Mouse (Mus musculus) induced T-regulatory cell, adult 2 months (primary cell): Measurements from ENCODE around the gene Mgat5.

Experiments
- DNase-seq: peaks from one replicate; pipeline ENCODE4 v3.0.0-alpha.2; 2012; ENCODE audit warnings: low read depth

Mgat5 gene

DNA sequence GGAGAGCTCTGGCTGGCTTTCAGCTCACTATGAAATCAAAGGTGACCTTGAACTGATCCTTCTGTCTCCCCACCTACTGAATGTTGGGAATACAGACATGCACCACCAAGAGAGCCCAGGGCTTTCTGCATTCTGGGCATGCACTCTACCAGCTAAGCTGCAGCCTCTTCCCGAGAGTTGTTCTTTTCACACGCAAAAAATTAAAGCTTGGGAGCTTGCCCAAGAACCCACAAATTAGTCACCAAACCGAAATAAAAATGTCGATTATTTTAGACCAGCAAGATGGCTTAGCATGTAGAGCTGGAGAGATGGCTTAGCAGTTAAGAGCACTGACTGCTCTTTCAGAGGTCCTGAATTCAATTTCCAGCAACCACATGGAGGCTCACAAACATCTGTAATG is 230.0 kb downstream of the Mgat5 start:
- no peak for DNase-seq

DNA sequence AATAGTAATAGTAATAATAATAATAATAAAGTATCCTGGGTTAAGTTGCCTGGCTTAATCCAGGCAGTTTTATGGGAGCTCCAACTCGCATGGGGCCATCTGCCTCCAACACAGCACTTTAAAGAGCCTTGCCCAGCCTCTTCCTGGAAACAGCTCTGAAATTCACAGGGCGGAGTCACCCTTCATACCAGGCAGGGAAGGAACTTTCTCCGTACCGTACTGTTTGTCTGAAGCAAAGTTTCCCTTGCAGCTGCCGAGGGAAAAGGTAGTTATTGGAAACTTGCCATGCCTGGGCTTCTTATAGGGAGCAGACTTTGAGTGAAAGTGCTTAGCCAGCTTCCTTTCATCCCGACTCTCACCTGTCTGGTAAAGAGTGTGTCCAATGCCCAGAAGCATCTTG is 232.3 kb downstream of the Mgat5 start:
- DNase-seq, result no peak

DNA sequence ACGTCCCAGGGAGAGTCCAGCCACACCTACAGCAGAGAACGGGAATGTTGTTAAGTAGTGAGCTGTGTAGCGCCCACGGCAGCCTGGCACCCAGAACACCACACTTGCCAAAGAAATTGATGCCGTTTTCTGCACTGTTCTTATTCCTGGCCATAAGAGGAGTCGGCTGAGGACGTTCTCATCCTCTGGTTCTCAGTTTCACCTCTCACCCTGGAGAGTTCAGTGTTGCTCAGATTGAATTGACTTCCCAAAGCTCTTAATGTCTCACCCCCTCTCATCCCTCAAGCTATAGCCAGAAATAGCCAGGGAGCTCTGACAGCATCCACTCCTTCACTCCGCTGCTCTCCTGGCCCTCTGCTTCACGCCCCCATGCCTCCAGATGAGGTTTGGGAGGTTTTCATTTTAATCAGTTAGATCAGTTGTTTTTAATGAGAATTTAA is 234.7 kb downstream of the Mgat5 start:
- no peak for DNase-seq

DNA sequence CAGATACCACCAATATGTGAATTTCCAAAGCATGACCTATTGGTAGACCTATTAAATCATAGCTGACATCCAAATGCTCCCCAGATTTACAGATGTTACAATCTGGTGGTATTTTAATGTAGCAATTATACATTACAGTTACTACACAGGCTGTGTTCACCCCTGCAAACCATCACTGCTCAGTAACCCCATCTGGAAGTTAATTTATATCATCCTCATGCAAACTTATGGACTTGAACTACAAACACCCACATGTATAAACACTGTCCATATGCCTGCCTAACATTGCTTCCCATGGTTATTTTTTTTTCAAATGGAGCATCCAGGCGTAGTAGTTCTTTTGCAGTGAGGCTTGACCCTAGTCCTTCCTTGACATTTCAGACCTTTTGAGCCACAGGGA is 236.2 kb downstream of the Mgat5 start:
- DNase-seq, result no peak

DNA sequence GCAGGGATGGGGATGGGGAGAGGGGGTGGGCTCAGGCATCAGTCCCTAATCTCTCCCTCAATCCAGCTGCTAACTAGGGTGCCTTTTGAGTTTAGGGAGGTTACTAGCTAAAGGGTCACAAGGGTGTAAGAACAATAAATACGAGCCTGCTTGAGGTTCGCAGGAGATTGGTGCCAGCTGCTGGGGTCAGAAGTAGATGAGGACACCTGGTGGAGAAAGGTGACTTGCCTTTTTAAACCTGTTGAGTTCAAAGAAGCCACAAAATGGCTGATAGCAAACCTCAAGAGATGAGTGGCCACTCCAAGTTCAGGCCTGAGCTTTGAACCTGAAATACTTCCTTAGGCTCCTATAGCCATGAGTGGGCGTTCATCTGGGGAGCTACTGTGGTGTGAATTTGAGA is 236.9 kb downstream of the Mgat5 start:
- DNase-seq, result peak; percentile 24

DNA sequence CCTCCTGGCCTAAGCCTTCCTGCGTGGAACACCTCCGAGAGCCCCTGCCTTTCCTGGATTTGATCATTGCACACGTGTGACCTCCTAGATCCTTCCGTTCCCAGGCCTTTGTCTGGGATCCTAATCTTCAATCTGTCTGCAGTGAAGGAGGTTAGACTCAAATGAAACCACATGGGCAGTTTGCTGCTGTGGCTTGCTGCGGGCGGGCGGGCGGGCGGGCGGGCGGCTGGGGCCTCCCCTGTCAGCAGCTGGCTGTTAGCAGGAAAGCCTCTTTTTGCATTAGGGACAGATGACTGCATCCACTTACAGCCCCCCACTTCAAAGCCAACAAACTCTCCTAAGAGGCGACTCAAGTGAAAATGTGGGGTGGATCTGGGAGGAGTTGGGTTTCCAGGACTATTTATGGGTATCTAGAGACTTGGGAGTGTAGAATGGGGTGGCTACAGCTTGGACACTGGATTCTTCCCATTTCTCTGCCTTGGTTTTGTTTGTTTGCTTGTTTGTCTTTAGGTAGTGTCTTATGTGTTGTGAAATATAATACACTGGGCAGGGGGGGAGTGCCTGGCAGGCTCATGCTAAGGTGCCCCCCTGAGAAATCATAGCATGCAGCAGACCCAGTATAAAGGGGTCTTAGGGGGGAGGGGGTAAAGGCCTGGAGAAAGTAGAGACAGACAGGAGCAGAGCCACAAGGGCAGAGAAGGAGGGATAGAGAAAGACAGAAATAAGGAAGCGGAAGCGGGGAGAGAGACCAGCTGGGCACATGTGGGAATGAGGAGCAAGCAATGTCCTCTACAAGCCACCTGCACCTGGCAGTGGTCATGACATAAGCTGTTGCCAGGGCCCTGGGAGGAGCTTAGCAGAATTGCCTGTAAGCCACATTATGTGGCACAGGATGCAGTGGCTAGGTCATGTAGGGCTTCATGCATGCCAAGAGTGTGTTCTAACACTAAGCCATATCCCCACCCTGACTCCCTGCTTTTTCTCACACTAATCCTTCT is 238.4 kb downstream of the Mgat5 start:
- DNase-seq, result no peak

DNA sequence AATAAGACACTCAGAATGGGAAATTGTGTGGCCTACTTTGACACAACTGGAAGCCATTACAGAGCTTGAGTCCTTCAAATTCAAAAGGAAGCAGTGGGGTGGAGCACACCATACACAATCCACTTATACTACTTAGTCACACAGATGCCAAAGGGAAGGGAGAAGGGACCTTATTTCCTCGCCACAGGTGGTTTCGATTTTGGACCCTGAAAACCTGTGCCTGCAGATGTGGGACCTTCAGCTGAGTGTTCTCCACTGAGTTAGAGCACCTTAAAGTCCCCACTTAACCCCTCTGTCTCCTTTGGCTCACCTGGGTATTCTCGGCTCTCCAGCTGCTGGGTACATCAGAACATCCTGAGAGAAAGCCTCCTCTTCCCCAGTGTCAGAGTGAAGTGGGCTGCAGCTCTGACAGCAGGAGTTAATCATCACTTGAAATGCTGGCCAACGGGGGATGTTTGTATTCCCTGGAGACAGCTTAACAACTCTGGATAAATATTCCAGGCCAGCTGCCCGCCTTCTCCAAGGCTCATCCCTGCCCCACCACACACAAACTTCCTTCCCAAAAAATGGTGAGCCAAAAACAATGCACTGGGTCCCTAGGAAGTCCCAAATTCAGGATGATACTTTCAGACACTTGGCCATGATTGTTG is 240.1 kb downstream of the Mgat5 start:
- DNase-seq, result no peak

DNA sequence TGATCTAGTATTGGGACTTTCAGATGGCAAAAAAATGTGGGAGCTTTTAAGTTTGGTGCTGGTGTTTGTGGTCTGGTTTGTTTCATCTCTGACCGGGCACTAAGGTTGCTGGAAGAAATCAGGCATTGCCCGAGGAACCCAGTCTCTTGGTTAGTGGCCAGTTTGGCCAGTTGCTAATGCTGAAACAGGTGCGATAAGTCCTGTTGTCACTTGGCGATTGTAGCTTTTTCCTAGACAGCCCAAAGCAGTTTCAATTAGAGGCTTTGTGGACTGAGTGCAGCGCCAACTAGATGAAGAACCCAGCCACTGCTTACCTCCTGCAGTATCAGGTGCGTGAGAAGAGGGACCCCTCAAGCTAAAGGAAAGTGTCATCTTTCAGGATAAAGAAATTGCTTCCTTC is 248.6 kb downstream of the Mgat5 start:
- DNase-seq, result no peak

DNA sequence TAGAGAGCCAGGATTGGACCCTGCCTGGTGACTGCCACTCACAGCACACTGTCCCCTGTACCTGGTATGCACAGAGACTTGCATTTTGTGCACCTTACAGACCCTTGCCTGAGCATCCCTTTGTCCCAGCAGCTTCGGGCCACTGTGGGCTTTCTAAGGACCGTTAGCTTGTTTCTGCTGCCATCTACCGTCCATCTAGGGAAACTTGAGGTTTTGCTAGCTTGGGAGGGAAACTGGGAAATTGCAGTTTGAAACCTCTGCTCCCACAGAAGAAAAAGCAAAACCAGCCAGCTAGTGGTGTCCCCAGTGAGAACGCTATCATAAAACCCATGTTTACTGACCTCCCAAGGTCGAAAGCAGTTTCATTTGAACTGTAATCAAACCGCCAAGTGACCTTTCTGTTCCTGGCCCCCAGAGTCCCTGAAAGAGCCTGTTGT is 254.2 kb downstream of the Mgat5 start:
- peak; percentile 77 for DNase-seq

DNA sequence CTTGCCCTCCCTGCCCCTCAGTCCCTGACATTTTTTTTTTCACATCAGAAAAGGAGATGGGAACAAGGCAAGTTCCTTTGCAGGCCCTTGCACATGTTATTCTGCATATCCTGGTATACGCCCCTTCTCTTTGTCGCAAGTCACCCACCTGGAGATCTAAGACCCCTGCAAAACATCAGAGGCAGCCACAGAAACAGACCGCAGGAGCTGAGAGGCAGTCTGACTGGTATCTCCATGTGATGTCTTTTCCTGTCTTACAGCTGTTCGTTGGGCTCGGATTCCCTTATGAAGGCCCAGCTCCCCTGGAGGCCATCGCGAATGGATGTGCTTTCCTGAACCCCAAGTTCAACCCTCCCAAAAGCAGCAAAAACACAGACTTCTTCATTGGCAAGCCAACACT is 254.8 kb downstream of the Mgat5 start:
- DNase-seq, result no peak

DNA sequence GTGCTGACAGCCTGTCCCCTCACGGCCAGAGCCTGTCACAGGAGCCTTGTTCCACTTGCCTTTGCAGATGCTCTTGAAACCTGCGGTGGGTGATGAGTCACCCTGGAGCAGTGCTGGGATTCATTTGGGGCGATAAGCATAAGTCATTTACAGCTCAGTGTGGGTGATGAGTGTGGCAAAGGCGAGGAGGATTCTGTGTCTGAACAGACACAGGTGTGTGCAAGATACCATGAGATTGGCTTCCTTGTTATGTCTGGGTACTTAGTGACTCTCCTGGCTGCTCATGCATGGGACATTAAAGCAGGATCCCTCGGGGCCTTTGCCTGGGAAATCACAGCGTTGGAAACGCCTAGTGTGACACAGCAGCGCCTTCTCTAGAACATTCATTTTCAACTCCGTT is 256.2 kb downstream of the Mgat5 start:
- no peak for DNase-seq

DNA sequence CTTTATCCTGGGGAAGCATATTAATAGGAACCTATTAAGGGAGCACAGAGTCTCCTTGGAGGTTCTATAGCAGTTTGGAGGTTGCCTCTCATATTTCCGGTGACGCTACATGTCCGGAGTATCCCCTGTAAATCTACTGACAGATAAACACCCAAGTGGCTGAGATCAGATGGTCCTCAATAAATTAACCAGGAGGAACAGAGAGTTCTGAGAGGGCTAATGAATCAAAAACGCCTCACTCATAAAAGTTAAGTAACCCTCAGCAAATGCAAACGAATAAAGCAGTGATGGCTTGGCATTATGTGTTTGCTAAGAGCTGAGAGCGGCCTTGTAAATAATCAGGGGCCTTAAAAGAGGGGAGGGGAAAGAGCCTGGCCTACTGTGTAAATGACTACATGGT is 259.2 kb downstream of the Mgat5 start:
- DNase-seq, result no peak

DNA sequence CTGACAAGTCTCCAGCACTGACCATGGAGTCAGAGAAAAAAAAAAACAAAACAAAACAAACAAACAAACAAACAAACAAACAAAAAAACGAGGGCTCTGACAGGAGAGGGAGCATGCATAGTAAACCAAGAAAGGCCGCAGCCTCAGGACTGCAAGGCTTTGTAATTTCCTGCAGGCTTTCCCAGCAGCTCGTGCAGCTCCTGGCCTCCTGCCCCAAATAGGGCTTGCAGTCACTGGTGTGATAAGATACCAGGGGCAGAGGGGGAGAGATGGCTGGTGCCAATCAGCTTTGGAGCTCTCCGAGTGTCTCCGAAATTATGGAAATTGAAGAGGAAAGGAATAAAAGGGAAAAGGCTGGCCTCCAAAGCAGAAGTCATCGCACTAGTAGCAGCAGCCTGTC is 260.5 kb downstream of the Mgat5 start:
- no peak for DNase-seq

DNA sequence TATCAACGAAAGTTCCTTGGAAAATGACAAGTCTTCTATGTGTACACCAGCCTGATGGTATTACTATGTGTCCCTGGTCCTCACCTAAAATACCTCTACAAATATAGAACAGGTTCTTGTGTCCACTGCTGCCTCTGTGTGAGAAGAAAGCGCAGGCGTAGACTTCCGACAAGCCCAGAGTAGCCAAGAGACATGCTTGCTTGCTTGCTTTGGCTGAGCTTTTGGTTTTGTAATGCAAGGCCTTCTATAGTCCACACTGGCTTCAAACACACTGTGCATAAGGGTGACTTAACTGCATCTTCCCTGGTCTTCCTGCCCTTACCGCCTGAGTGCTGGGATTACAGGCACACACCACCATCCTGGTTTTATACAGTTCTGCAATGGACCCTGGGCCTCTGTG is 262.4 kb downstream of the Mgat5 start:
- no peak for DNase-seq

DNA sequence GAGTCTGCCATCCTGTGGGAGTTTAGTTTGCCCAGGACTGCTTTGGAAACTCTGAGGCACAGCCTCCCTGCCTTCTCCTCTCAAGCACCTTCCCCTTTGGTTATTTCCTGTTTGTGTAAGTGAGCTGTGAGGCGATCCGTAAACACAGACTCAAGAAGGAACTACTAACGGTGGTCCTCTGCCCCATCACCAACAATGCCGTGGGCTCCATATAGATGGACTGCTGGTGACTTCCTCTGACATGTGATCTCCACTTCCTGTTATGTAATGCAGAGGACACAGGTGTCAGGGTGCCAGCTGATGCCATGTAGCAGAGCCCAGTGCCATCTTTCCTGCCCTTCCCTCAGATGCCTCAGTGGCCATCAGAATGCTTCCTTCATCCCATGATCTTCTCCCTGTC is 265.4 kb downstream of the Mgat5 start:
- DNase-seq, result no peak

DNA sequence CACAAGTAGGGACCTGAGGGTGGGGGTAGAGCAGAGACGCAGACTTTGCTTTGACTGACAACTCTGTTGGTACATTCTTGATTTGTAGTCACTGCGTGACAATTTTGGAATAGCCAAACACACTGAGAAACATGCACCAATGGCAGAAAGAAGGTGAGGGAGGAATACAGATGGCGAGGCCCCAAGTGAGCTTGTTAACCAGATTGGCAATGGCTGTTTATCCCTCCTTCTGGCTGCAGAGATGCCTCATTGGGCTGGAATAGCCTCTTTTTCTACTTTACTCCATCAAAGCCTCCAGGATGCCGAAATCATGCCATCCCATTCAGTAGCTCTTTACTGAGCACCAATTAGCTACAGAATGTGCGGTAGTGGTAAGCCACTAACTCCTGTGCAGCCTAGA is 270.9 kb downstream of the Mgat5 start:
- no peak for DNase-seq

DNA sequence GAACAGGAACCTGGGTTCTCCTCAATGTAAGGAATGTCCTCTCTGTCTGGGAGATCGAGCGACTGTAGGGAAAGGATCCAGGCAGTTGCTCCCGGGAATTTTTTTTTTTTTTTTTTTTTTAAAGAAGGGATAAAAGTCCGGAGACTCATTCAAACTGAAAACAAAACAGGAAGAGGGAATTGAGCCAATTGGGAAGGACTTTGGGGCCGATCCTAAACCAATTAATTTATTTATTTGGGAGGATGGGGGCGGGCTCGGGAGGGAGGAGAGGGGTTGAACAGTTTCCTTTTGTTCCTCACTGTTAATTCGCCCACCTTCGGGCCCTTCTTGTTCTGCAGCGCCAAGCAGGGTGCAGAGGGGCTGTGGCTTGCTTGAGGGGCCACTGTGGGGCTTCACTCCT is 278.1 kb downstream of the Mgat5 start:
- no peak for DNase-seq

DNA sequence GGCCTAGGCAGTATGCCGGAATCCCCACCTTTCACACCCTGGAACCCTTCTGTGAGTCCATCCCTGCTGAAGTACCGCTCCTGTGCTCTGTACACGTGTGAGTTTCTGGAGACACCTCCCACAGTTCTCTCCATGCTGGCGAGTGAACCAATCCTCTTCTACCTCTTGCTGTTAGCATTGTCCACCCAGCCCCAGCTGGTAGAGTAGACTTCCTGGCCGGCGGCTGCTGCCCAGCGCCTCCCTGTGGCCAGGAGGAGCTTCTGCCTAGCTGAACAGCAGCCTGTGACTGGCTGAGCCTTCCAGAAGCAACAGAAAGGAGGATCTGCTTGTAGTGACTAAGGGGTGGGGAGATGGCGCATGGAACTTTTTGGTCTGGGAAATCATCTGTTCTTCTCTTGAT is 279.4 kb downstream of the Mgat5 start:
- no peak for DNase-seq

DNA sequence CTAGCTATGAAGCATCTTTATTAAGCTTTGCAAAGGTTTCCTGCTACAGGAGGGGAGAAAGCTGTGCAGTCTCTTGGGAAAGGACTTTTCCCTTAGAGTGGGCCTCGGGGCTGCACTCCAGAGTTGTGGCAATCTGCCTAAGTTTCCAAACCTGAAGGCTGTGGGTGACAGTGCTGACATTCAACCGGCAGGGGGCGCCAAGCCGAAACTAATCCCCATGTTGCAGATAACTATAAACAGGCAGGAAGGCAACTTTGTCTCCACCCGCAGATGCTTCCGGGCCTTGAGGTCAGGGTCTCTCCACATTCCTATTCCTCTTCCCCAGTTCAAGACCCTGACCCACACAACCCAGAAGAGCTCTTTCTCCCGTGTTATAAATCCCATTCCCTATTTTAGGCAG is 280.0 kb downstream of the Mgat5 start:
- peak; percentile 73 for DNase-seq

DNA sequence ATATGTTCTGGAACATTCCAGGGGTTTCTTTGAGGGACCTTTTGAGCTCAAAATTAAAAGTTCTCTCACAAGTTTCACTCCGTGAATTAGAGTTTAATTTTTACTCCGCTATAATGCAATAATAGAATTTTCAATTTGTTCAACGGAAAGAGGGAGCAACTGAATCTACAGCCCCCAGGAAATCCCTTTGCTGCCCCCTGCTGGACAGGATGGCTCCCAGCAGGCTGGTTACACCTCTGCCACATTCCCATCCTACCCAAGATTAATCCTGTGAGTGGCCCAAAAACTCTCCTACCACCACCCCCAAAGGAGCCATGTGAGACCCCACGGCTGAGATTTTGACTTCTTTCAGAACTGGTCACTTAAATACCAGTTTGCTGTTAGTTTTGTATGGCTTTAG is 282.3 kb downstream of the Mgat5 start:
- DNase-seq, result peak; percentile 61

DNA sequence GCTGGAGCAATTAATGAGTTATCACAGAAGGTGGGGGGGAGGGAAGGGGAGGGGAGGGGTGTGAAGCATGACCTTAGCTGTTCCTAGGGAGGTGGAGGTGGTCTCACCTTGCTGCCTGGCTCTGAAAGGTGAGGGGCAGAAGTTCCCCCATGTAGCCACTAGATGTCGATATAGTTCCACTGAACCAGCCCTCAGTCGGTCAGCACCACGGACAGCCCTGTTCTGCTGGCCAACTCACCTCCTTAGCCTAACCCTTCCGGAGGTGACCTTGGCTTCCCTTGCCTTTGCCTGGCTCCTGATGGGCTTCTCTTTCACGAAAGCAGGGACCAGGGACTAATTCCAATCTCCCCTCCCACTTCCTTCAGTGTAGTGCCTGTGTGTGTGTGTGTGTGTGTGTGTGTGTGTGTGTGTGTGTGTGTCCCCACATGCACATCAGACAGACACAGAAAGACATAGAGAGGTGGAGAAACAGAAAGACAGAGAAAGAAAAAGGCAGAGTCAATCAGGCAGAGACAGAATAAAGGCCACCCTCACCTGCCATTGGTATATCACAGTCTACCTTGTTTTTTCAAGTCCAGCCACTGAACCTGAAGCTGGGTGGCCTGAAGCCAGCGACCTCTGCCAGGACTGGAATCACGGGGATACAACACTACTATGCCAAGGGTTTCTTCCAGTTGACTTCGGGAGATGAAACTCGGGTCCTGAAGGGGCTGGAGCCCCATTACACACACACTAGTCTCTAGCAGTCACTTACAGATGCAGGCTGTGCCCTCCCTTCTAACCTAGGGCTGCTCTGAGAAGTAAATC is 292.1 kb downstream of the Mgat5 start:
- peak; percentile 73 for DNase-seq

DNA sequence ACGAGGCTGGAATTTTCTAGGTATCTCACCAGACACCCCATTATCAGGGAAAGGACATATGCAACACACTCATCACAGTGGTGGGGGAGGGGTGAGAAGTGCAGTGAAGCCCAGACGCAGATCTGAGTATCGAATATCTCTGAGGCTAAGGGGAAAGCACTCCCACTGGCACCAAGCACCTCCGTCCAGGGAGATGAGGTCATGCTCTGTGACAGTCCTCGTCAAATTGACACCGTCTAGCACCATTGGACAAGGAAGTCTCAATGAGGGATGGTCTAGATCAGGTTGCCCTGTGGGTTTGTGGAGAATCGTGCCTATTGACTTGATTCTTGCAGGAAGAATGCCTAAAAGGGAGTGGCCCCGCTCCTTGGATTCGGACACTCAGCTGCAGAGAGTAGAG is 293.9 kb downstream of the Mgat5 start:
- DNase-seq, result no peak

DNA sequence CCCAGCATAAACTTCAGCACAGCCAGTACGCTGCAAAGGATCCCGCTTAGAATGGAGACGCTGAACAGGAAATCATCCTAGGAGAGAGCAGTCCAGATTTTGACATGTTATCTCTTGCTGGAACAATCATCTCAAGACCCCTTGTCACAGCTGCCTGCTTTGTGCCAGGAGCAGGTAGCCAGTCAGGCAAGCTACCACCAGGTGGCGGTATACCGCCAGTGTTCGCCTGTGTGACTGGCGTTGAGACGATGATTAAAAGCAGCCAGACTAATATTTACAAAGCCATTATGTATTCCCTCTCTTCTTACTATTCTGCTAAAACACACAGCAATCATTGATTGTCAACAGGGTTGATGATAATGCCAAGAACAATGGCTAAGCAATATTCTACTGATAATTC is 295.4 kb downstream of the Mgat5 start:
- DNase-seq, result peak; percentile 81
